Mouse (Mus musculus) liver, postnatal 0 days (tissue): ENCODE results near the gene Esyt2. TPM values are rescaled to one million over a fixed set of nuclear protein-coding genes. Genes with fewer than 3 reads are reported as not detected.
A peak's percentile ranks its signal among the peaks of the same experiment; 100 is the strongest.

ENCODE experiments used
- ATAC-seq: fragments of 200-750 bp; cut with Nextera tagmentation; 2 replicates; pipeline ENCODE4 v1.8.0; 2017; ENCODE audit warnings: mild to moderate bottlenecking, moderate library complexity
- DNase-seq: peaks from one replicate; pipeline ENCODE4 v3.0.0-alpha.2; 2016
- H3K27ac ChIP-seq: fragments of 300-500 bp; sonication (generic); 2 replicates; pipeline ENCODE4 v1.5.1; 2014; ENCODE audit warnings: antibody characterized with exemption, moderate library complexity, mild to moderate bottlenecking, low read depth
- H3K27me3 ChIP-seq: fragments of 300-500 bp; sonication (generic); 2 replicates; pipeline ENCODE4 v1.6.1; 2014; ENCODE audit warnings: low read length, control low read depth, mixed read lengths; ENCODE audit not compliant: insufficient read depth
- H3K36me3 ChIP-seq: fragments of 300-500 bp; sonication (generic); replicated peaks from 2 replicates; pipeline ENCODE4 v1.6.1; 2014; ENCODE audit warnings: mild to moderate bottlenecking, control low read depth, low read length, moderate library complexity, mixed read lengths; ENCODE audit not compliant: insufficient read depth
- H3K4me1 ChIP-seq: fragments of 300-500 bp; sonication (generic); 2 replicates; pipeline ENCODE4 v1.6.1; 2014; ENCODE audit warnings: antibody characterized with exemption, mild to moderate bottlenecking, control low read depth; ENCODE audit not compliant: insufficient read depth
- H3K4me2 ChIP-seq: fragments of 300-500 bp; sonication (generic); 2 replicates; pipeline ENCODE4 v1.6.1; 2014; ENCODE audit warnings: low read depth, mild to moderate bottlenecking, low read length, moderate library complexity, mixed read lengths
- H3K4me3 ChIP-seq: fragments of 300-500 bp; sonication (generic); 2 replicates; pipeline ENCODE4 v1.5.1; 2014; ENCODE audit warnings: low read depth, low read length
- H3K9ac ChIP-seq: fragments of 300-500 bp; sonication (generic); replicated peaks from 2 replicates; pipeline ENCODE4 v1.6.1; 2014; ENCODE audit warnings: mild to moderate bottlenecking, moderate library complexity
- H3K9me3 ChIP-seq: fragments of 300-500 bp; sonication (generic); 2 replicates; pipeline ENCODE4 v1.6.1; 2016; ENCODE audit warnings: mild to moderate bottlenecking, control low read depth, low read length, mixed read lengths
- CTCF ChIP-seq: sonication (generic); IDR thresholded peaks from 2 replicates; pipeline ENCODE4 v1.5.1; 2016; ENCODE audit warnings: antibody characterized with exemption, low read depth
- EP300 ChIP-seq: IDR thresholded peaks from 2 replicates; pipeline ENCODE4 v1.6.1; 2016; ENCODE audit warnings: antibody characterized with exemption, low read depth, mild to moderate bottlenecking
- WGBS: fragments of 180-500 bp; shearing (Covaris S2); extraction: QIAGEN DNeasy Blood & Tissue Kit; methylation state at CpG from one replicate; pipeline ENCODE4 v1.1.7; 2014; ENCODE audit not compliant: insufficient replicate concordance; 5-methylcytosine and 5-hydroxymethylcytosine counted together
- polyA plus RNA-seq: library from polyadenylated mRNA; unstranded; fragments of >200 nt; fragmentation: Nextera tagmentation; extraction: Ambion mirVana; gene quantifications from 2 replicates; pipeline ENCODE4 v1.2.1, GENCODE M21; 2015

The Esyt2 gene
- polyA plus RNA-seq, 1 experiment from 2014 or later: 5.7 TPM

DNA sequence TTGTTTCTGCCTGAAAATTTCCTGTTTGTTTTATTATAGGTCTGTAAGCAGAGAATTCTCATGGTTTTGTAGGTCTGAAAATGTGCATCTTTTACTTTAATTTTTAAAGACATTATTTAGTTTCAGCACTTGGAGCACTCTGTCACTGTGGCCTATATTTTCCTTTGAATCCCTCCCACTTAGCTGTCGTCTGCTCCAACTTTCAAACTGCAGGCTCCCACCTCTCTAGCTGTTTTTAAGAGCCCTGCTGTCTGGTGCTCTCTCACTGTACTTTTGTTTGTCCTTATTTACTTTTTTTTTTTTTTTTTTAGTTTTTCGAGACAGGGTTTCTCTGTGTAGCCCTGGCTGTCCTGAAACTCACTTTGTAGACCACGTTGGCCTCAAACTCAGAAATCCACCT lies 42.2 kb upstream of the Esyt2 start:
- Histone ChIP-seq H3K4me2 (no peak overlapping the region), H3K36me3 (0 out of 2 replicates have a peak, but pooled peaks cover 5% of the 10 kb centered on the region), H3K27ac (no peak overlapping the region), H3K9ac (no peak overlapping the region), H3K27me3 (no peaks in the 10 kb centered on the region), H3K9me3 (no peaks in the 10 kb centered on the region), H3K4me1 (no peaks in the 10 kb centered on the region), H3K4me3 (no peak overlapping the region)
- WGBS: 76% methylated on average over 3 of the region's 3 CpGs
- ATAC-seq (no peak), DNase-seq (no peak)
- TF ChIP-seq EP300 (no peak), CTCF (no peak)

DNA sequence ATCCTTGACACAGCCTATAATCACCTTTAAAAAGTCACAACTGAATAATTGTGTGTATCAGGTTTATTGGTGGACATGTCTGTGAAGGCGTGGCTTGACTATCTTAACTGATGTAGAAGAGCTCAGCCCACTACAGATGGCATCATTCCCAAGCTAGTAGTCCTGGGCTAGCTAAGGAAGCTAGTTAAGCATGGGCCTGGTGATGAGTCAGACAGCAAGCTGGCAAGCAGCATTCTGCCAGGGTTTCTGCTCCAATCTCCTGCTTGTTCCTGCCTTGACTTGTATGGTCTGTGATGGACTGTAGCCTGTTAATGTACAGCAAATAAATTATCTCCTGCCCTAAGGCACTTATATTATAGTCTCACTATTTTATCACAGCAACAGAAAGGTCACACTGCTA lies 36.4 kb upstream of the Esyt2 start:
- no peak for TF ChIP-seq EP300
- H3K4me3 ChIP-seq: no peak overlapping the region
- H3K4me1 ChIP-seq: no peaks in the 10 kb centered on the region
- no peak overlapping the region for H3K4me2 ChIP-seq
- DNase-seq (no peak), ATAC-seq (no peak)
- H3K36me3 ChIP-seq: 0 out of 2 replicates have a peak, but pooled peaks cover 7% of the 10 kb centered on the region
- no peak overlapping the region for H3K9ac ChIP-seq
- H3K9me3 ChIP-seq: no peaks in the 10 kb centered on the region
- WGBS: 66% methylated on average over 1 of the region's 1 CpGs
- H3K27ac ChIP-seq: no peak overlapping the region
- no peaks in the 10 kb centered on the region for H3K27me3 ChIP-seq

DNA sequence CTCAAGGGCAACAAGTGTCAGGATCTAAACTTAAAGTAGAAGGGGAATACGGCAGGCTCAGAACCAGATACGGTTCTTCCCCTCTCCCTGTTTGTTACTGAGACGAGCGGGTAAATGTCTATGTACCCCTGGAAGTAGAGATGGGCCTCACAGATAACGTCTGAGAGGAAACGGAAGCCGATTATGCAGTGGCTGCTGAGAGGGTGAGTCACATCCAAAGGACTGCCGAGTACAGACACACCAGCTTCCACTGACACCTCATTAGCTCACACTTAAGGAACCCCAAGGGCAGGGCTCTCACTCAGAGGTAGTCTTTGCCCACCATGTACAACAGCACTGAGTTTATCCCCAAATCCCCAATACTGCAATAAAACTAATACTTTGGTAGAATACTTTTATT lies 26.3 kb upstream of the Esyt2 start:
- ATAC-seq (peak; percentile 41; the same call in 1 of the 2 replicates), DNase-seq (no peak)
- TF ChIP-seq EP300 (no peak), CTCF (no peak)
- Histone ChIP-seq H3K4me3 (no peak overlapping the region), H3K4me1 (no peaks in the 10 kb centered on the region; the same call in 1 of the 2 replicates), H3K27ac (no peak overlapping the region), H3K9ac (no peak overlapping the region), H3K27me3 (no peaks in the 10 kb centered on the region), H3K36me3 (0 out of 2 replicates have a peak, but pooled peaks cover 3% of the 10 kb centered on the region), H3K9me3 (no peaks in the 10 kb centered on the region), H3K4me2 (no peak overlapping the region)
- 26% methylated on average over 8 of the region's 8 CpGs for WGBS

DNA sequence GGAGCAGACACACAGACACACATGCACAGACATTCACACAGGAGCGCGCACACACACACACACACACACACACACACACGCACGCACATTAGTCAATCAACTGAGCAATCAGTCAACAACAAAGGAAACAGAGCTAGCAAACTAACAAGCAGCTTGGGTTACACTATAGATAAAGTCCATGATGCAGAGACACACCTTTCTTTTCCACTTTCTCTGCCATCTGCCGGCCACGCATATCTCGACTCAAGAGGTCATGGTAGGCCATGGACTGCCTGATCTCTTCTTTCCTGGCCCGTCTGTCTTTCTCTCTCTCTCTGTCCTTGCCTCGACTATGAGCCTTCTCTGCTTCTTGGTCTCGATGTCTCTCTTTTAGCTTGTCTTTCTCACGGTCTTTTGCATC lies 25.4 kb upstream of the Esyt2 start:
- 66% methylated on average over 11 of the region's 11 CpGs for WGBS
- Histone ChIP-seq H3K4me1 (no peaks in the 10 kb centered on the region; the same call in 1 of the 2 replicates), H3K4me2 (no peak overlapping the region), H3K27me3 (no peaks in the 10 kb centered on the region), H3K36me3 (0 out of 2 replicates have a peak, but pooled peaks cover 3% of the 10 kb centered on the region), H3K9ac (no peak overlapping the region), H3K4me3 (no peak overlapping the region), H3K27ac (no peak overlapping the region), H3K9me3 (no peaks in the 10 kb centered on the region)
- no peak for DNase-seq
- ATAC-seq: no peak
- no peak for TF ChIP-seq EP300
- TF ChIP-seq CTCF: no peak

DNA sequence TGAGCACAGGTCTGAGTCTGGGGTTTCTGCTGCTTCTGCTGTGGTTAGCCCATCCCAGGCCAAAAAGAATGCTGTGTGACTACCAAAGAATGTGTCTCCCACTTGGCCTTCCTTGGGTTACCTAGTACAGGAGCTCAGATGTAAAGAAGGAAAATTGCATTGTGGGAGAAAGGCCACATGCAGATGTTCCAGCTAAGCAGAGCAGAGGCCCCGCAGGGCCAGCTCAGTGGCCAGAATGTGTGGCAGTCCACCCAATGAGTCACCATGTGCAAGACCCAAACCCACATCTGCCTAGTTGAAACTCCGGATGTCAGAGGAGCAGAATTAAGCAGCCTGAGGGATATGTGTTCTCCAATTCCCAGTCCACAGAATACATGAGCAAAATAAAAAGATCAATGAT lies 22.7 kb upstream of the Esyt2 start:
- Histone ChIP-seq H3K36me3 (no peaks in the 10 kb centered on the region), H3K4me2 (no peak overlapping the region), H3K4me1 (peaks cover 6% of the 10 kb centered on the region), H3K4me3 (no peak overlapping the region), H3K27me3 (no peaks in the 10 kb centered on the region), H3K27ac (no peak overlapping the region), H3K9ac (no peak overlapping the region), H3K9me3 (no peaks in the 10 kb centered on the region)
- TF ChIP-seq CTCF (no peak), EP300 (no peak)
- 79% methylated on average over 2 of the region's 2 CpGs for WGBS
- ATAC-seq: no peak
- DNase-seq: no peak

DNA sequence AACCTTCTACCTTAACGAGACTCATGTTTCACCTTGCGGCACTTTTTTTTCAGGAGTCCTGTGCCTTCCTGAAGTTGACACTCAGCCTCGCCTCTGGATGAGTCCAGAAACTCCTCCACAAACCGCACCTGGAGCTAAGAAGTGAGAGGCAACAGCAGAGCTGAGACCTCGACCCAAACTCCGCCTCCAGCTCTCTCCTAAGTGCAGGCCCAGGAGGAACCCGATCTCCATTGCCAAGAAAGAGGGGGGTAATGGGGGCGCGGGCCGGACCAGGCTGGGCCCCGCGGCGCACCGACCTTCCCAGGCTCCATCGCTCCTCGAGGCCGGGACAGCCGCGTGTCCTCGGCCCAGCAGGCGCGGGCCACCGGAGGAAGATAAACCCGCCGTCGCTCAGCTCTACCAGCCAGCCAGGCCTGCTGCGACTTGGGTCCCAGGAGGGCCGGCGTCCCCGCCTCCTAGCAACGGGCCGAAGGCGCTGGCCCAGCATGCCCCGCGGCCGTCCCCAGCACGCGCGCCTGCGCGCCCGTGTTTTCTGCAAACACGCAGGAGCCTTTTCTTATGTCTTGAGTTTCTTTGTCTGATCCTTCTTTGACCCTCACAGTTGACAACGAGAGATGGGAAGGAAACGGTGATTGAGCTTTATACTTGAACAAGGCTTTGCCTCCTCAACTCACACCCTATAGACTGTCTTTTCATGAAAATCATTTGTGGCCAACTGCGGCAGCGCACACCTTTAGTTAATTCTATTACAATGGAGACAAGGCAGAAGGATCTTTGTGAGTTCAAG lies 18.2 kb upstream of the Esyt2 start, which contains the start of gene Wdr60:
TSS of gene Wdr60 (minus strand) at position 468 of the 787 bp plus-strand sequence.
- H3K36me3 ChIP-seq: no peaks in the 10 kb centered on the region
- peak within 1 kb of the TSS; percentile 72 for H3K4me3 ChIP-seq
- H3K27ac ChIP-seq: peak within 1 kb of the TSS; percentile 49
- H3K27me3 ChIP-seq: no peaks in the 10 kb centered on the region
- H3K9me3 ChIP-seq: no peaks in the 10 kb centered on the region
- TF ChIP-seq EP300: no peak
- no peak for TF ChIP-seq CTCF
- peak within 1 kb of the TSS; percentile 91 for H3K4me2 ChIP-seq
- 4% methylated on average over 40 of the region's 47 CpGs for WGBS
- H3K9ac ChIP-seq: peak within 1 kb of the TSS; percentile 77
- DNase-seq: peak; percentile 90
- peak; percentile 99 for ATAC-seq
- H3K4me1 ChIP-seq: peaks cover 12% of the 10 kb centered on the region
